Mouse (Mus musculus) MN1 (cell line): Measurements from ENCODE around the gene Tmem35b.

Experiments used
- DNase-seq: peaks from one replicate; pipeline ENCODE4 v3.0.0-alpha.2; 2016; ENCODE audit warnings: low spot score

The Tmem35b gene

DNA sequence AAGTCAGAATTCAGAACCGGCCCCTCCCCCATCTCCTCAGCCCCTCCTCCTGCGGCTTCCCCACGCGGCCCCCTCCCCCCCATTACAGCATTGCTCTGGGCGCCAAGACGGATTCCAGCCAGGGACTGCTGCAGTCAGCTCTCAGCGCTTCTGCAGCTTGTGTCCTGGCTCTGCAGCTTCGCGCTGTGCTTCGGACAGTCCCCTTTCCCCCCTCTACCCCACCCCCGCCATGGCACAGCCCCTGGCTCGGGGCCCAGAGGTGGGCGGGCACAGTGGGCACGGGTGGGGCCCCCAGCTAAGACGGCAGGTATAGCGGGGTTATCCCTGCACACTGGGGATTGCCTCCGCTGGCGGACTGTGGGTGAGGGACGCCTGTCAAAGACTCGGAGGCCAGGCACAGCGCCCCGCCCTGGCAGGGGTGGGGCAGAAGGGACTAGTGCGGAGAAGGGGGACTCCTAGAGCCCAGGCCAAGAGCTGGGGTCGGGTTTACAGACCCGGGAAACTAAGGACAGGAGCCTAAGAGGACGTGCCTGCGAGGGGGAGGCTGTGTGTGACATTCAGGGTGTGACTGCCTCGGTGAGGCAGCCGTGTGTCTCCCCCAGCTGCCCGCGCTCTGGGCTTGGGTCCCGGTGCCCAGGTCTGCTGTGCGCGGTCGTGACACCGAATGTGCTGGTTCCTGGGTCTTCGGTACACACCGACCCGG, 44.9 kb downstream of the Tmem35b start:
- DNase-seq, result peak; percentile 86

DNA sequence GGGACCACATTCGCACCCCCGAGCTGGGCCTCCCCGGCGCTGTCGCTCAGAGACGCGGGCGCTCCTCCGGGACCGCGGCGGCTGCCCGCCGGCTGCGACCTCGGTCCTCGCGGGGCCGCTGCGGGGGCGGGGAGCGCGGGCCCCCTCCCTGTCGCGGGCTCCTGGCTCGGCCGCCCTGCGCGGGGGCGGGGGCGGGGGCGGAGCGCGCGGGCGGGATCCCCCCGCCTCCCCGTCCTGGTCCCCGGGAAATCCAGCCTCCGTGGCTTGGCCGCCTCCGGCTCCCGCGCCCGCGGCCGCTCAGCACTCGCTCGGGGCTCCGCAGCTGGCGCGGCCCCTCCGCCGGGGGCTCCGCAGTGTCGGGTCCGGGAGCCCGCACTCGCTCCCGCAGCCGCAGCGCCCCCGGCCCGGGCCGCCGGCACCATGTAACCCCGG, 45.4 kb downstream of the Tmem35b start, which contains the start of gene Dlgap3:
Gene Dlgap3, plus strand, starts transcription at position 291 of the 432 bp plus-strand sequence.
- peak; percentile 79 for DNase-seq

DNA sequence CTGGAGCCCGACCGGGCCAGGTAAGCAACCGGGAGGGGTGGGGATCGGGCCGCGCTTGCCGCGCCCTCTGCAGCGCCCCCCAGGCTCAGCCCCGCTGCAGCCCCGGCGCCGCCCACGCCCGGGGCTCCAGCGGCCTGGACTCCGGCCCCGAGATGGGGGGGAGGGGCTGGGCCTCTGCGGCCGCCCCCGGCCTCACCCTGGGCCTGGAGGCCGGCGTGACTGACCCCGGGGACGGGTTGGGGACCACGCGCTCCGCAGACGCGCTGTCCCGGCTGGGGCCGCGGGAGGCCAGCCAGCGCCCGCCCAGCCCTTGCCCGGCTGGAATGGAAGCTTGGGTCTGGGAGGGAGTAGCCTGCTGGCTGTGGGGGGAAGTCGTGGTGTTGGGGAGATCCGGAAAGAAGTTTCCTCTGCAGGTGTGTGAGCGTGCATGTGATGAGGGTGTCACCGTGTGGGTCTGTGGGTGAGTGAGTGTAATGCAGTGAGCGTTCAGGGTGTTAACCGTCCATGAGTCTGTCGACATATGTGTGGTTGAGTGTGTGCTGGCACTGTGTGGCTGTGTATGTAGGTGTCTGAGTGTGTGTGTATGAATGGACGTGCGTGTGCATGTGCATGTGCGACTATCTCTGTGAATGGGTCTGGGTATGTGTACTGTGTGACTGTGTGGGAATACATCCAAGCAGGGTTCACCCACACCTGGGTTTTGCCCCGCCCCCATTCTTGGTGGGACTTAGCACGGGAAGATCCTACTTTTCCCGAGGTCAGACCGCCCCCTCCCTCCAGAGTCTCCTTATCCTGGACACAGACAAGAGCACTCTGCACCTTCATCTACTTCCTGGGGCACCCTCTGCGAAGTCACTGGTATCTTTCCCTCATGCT, 46.1 kb downstream of the Tmem35b start:
- peak; percentile 43 for DNase-seq

DNA sequence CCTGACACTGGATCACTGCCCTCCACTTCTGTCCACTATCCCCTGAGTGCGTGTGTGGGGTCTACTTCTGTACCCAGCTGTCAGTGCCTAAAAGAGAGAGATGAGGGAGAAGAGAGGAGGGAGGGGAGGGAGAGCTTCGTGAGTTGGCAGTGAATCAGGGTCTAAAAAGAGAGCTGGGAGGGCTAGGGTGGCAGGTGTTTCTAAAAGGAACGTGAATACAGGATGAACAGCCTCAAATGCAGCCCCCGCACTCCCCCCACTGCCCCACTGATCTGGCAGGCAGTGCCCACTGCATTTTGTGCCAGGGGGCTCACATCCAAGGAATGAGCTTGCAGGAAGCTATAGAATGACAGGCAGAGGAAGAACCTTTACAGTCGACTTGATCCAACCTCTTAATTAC, 47.4 kb downstream of the Tmem35b start:
- no peak for DNase-seq

DNA sequence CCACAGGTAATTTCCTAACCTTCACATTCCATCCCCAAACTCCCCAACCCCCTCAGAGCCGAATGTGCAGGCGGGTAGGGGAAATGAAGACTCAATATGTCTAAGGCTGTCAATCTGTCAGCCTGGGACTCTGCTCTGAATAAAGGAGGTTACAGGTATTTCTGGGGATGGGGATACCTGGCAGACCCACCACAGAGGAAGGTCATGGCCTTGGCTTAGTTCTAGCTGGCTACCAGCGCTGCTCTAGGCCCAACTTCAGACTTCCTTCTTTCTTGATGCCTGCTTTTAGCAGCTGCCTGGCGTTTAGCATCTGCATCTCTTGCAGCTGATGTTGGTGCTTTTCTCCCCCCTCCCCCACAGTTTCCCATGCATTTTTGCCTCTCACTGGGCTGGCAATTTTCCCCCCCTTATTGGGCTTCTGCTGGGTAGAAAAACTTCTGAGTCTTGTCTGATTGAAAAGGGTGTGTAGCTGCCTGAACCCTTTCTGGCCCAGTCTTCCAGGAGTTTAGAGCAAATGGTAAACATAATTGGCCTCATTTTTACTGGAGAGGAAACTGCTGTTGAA, 47.9 kb downstream of the Tmem35b start:
- no peak for DNase-seq

DNA sequence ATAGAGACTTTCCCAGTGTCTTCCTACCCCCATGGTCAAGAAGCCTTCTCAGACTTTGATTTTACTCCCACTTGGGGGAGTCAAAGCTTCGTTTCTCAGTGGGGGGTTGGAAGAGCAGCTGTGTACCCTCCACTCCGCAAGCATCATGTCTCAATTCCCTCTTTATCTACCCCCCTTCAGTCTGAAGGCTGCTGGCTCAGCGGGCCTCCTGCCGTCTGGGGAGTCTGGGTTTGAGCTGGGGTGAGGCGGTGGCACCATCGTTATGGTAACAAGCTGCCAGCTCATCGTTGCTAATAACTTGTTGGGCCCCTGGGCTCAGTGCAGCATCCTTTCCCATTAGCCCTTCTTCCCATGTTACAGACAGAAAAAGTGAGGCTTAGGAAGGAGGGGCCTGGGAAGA, 48.6 kb downstream of the Tmem35b start:
- no peak for DNase-seq

DNA sequence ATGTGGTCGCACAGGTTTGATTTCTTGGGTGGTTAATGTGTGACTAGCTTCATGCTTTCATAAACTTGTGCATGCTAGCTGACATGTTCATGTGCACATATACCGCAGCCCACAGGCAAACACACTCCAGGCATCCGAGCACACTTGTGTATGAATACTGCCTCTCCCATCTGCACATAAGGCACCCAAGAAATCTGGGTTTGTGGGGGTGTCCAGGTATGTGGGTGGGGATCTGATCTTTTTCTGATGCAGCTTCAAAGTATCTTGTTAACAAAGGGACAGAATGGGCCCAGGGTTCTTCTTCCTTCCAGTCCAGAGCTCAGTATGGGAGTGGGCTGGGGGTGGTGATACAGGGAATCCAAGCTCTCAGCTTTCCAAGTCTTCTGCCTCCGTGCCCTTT, 49.1 kb downstream of the Tmem35b start:
- DNase-seq, result no peak

DNA sequence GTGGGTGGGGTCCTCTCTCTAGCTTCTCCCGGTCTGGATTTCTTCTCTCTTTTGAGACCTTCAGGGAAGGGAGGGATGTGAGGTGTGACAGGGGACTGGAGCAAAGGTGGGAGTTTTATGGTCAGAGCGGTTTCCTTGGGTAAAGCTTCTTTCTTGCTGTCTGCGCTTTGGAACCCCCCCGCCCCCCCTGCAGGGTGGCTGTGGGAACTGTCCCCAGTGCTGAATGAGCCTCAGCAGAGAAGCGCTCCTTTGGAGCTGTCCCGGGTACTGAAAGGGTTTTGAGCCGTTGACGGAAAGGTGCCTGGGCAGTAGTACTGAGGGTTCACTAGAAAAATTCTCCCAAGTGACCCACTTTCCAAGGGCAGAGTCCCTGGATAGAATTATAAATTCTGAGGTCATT, 50.0 kb downstream of the Tmem35b start:
- no peak for DNase-seq

DNA sequence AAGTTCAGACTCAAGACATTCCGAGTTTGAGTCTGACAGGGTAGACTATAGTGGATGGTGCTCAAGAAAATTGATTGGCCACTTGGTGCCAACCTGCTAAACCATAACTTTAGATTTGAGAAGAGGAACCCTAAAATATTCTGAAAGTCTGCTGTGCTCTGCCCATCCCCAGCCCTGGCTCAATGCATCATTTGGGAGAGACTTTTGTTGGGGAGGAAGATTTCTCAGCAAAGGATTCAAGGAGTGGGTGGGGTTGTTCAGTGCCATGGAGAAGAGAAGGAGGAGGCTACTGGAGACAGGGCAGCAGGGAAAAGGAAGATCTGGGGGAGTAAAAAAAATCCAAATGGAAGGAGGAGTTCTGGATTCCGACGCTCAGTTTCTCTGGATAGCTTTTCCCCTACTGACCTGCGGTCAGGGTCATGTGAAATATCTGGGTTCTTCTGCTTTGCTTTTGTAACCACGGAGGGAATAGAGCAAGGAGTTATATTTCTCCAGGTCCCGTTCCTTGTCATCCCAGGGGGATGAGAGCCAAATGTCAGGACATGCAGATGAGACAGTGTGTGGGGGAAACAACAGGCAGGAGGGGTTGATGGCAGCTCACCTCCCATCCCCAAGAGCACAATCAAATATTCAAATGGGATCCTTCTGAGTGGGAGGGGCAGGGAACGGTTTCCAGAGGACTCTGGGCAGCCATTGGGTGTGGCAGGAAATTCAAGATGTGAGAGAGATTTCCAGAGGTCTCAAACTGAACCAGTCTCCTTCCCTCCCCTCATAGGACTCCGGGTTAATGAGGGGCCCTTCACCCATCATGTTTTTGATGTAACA, 50.8 kb downstream of the Tmem35b start:
- no peak for DNase-seq

DNA sequence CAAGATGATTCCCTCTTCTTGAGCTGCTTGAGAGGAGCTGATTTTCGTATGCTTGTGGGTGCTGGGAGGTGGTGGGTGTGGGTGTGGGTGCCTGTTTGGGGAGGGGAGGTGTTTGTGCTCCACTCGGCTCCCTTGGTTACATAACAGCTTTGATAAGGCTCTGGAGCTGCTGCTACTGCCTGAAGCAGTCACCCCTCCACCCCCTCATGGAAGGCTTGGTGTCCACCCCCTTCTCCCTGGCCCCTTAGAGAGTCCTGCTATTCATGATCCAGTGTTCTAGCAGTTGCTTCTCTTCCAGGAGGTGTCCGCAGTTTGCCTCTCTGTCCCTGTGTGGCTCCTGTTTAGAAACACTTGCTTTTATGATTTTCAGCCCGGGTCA, 51.4 kb downstream of the Tmem35b start:
- DNase-seq, result no peak

DNA sequence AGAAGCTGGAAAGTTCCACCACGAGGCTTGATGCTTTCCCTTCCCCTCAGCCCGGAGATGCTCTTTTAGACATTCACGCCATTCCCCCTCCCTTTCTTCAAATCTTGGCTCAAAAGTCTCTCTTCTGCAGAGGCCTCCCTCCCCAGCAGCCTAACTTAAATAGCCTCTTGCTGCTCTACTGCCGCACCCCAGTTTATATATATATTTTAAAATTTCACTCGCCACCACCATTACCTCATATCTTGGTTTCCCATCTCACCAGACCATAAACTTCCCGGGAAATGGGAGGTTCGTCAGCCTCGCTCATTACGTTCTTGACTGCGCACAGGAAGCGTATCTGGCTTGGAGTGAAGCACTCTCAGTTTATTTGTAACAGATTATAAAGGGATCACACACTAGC, 54.5 kb downstream of the Tmem35b start:
- DNase-seq, result no peak

DNA sequence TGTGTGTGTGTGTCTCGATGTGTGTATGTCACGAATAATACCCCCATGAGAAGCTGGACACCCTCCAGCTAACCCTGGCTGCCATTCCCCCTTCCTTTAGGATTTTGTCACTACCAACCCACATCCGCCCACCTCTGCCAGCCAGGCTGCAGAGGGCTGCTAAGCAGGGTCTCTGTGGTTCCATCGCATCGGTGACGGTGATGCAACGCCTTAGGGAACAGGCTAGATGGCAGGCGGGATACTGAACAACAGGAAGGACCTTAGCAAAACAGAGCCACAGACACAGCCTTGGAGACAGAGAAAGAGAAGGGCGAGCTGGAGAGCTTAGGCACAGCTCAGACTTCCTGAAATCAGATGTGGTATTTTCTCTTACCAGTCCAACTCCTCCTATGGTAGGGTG, 55.2 kb downstream of the Tmem35b start:
- no peak for DNase-seq
